8 mouse cellular contexts compared by ENCODE assay signal in the genomic region with DNA sequence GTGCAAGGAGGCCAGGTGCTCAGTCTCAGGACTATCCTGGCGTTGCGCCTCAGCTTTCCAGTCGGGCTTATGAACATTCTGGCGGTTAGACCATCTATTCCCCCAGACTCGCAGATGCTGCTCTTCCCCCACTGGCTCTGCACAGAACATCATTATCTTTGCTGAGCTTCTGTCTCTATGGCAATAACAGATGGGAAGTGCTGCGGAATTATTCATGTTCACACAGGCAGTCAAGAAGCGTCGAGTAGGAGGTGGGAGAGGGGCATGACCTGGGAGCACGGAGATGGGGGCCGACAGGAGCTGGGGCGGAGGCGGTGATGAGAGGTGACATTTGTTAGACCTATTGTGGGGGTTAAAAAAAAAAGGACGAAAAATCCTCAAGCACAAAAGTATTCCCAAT. TPM values are rescaled to one million over a fixed set of nuclear protein-coding genes. Genes with fewer than 3 reads are reported as not detected.
DNase-seq lines count a peak whose midpoint lies in the region; ATAC-seq and TF ChIP-seq lines count a peak whose summit lies in the region.

No protein-coding gene starts in this region.

- no peak for TF ChIP-seq POLR2A in brain, embryonic 14.5 days (IDR thresholded peaks at IDR 0.05; ENCODE audit: borderline replicate concordance, extremely low read depth, insufficient read depth, insufficient read length, poor library complexity, severe bottlenecking)

- no peaks in the 10 kb centered on the region for H3K9me3 ChIP-seq in forebrain, embryonic 13.5 days (replicated peaks)
- H3K9me3 ChIP-seq in intestine, embryonic 14.5 days (ENCODE audit: control insufficient read depth, low read length) = no peaks in the 10 kb centered on the region
- no peaks in the 10 kb centered on the region for H3K9me3 ChIP-seq in limb, embryonic 10.5 days (replicated peaks)

- peaks cover 29% of the 10 kb centered on the region for H3K4me1 ChIP-seq in forebrain, embryonic 13.5 days
- peaks cover 32% of the 10 kb centered on the region for H3K4me1 ChIP-seq in intestine, embryonic 14.5 days (replicated peaks; ENCODE audit: control insufficient read depth, insufficient read depth, low read length)
- peaks cover 33% of the 10 kb centered on the region for H3K4me1 ChIP-seq in limb, embryonic 10.5 days

- peaks cover 9% of the 10 kb centered on the region; the same call in 1 of the 2 replicates for H3K36me3 ChIP-seq in forebrain, embryonic 13.5 days (ENCODE audit: poor library complexity, severe bottlenecking)
- H3K36me3 ChIP-seq in intestine, embryonic 14.5 days (ENCODE audit: control insufficient read depth, insufficient read depth, low read length) = peaks cover 6% of the 10 kb centered on the region
- peaks cover 12% of the 10 kb centered on the region for H3K36me3 ChIP-seq in limb, embryonic 10.5 days

- no peak for TF ChIP-seq CTCF in brain, embryonic 14.5 days (IDR thresholded peaks at IDR 0.05; ENCODE audit: borderline replicate concordance, extremely low read depth, insufficient read depth, insufficient read length)

- peak; percentile 44 for ATAC-seq in forebrain, embryonic 13.5 days
- no peak for ATAC-seq in intestine, embryonic 14.5 days (replicated peaks; ENCODE audit: low FRiP score, low TSS enrichment, low read depth)

- H3K4me3 ChIP-seq in forebrain, embryonic 13.5 days = peak overlapping the region; percentile 99
- H3K4me3 ChIP-seq in intestine, embryonic 14.5 days (ENCODE audit: low read depth, low read length) = peak overlapping the region; percentile 63
- H3K4me3 ChIP-seq in limb, embryonic 10.5 days = peak overlapping the region; percentile 89

- 2% methylated on average over 13 of the region's 13 CpGs for WGBS in forebrain, embryonic 13.5 days
- WGBS in intestine, embryonic 14.5 days = 2% methylated on average over 13 of the region's 13 CpGs
- 3% methylated on average over 13 of the region's 13 CpGs for WGBS in limb, embryonic 10.5 days

- H3K27me3 ChIP-seq in forebrain, embryonic 13.5 days = no peaks in the 10 kb centered on the region
- H3K27me3 ChIP-seq in intestine, embryonic 14.5 days (replicated peaks; ENCODE audit: control insufficient read depth, insufficient read depth, low read length) = no peaks in the 10 kb centered on the region
- H3K27me3 ChIP-seq in limb, embryonic 10.5 days (ENCODE audit: low read depth, poor library complexity, severe bottlenecking) = no peaks in the 10 kb centered on the region

- peak overlapping the region; percentile 81 for H3K4me2 ChIP-seq in forebrain, embryonic 13.5 days
- peak overlapping the region; percentile 73 for H3K4me2 ChIP-seq in intestine, embryonic 14.5 days (ENCODE audit: low read length)

- peak overlapping the region; percentile 81 for H3K9ac ChIP-seq in forebrain, embryonic 13.5 days
- peak overlapping the region; percentile 79 for H3K9ac ChIP-seq in intestine, embryonic 14.5 days (ENCODE audit: low read length)

- peak; percentile 29 for DNase-seq in adrenal gland, adult 8-10 months
- DNase-seq in adrenal gland, postnatal 4 days (ENCODE audit: low spot score in 2 of 2) = no peak
- DNase-seq in brain, embryonic 14.5 days (ENCODE audit: low read depth) = peak; percentile 95
- DNase-seq in intestine, embryonic 14.5 days (ENCODE audit: low spot score) = peak; percentile 78
- DNase-seq in limb, embryonic 10.5 days (ENCODE audit: low spot score) = peak; percentile 45
- DNase-seq in natural killer cell, adult 2 months (ENCODE audit: low spot score in 2 of 2) = peak; percentile 30 to 37
- DNase-seq in thymus, postnatal 14 days = peak; percentile 59

- peak overlapping the region; percentile 100 for H3K27ac ChIP-seq in forebrain, embryonic 13.5 days
- peak overlapping the region; percentile 99 for H3K27ac ChIP-seq in intestine, embryonic 14.5 days (ENCODE audit: low read depth)
- peak overlapping the region; percentile 99 for H3K27ac ChIP-seq in limb, embryonic 10.5 days

RNA-seq across cellular contexts. Expression of a gene that starts 1.7 kb away (rescaled TPM):
- total RNA-seq in adrenal gland, adult 8-10 months (2022) = 10 to 100 TPM; 29.2 to 39.4 (median 34.0) TPM
- total RNA-seq in adrenal gland, postnatal 4 days (2021) = 10 to 100 TPM; 41.5 to 46.1 TPM
- 18.7 and 24.5 TPM in 2 replicates for polyA plus RNA-seq in brain, embryonic 14.5 days (2012; rRNA removed)
- 31.4 and 32.3 TPM in 2 replicates for polyA plus RNA-seq in forebrain, embryonic 13.5 days (2015; fragmentation: Nextera tagmentation; extraction: Ambion mirVana)
- polyA plus RNA-seq in intestine, embryonic 14.5 days (2014; fragmentation: Nextera tagmentation; extraction: Ambion mirVana) = 23.6 and 25.0 TPM in 2 replicates
- 22.3 and 28.9 TPM in 2 replicates for polyA plus RNA-seq in limb, embryonic 10.5 days (2016; fragmentation: Nextera tagmentation; extraction: Ambion mirVana)

RNA-seq across cellular contexts. Expression of a gene that starts 56.5 kb away (rescaled TPM):
- 10 to 100 TPM; 10.9 to 32.1 (median 18.4) TPM for total RNA-seq in adrenal gland, adult 8-10 months (2022)
- 10 to 100 TPM; 24.3 to 27.6 TPM for total RNA-seq in adrenal gland, postnatal 4 days (2021)
- polyA plus RNA-seq in brain, embryonic 14.5 days (2012; rRNA removed) = 30.6 and 31.3 TPM in 2 replicates
- 26.6 and 35.9 TPM in 2 replicates for polyA plus RNA-seq in forebrain, embryonic 13.5 days (2015; fragmentation: Nextera tagmentation; extraction: Ambion mirVana)
- polyA plus RNA-seq in intestine, embryonic 14.5 days (2014; fragmentation: Nextera tagmentation; extraction: Ambion mirVana) = 6.1 and 10.0 TPM in 2 replicates
- polyA plus RNA-seq in limb, embryonic 10.5 days (2016; fragmentation: Nextera tagmentation; extraction: Ambion mirVana) = 3.8 and 4.6 TPM in 2 replicates

Comparison
In these comparisons a context has a peak if more than half of its experiments do, and no peak if none do; other contexts are left out.
1. DNase-seq: peak in adrenal gland, adult 8-10 months (single experiment), brain, embryonic 14.5 days (single experiment), intestine, embryonic 14.5 days (single experiment), limb, embryonic 10.5 days (single experiment), natural killer cell, adult 2 months (2 of 2) and thymus, postnatal 14 days (single experiment); none in adrenal gland, postnatal 4 days (0 of 2).
2. Peak in every context shown above with its lines, with median percentiles within 50 percentile points of each other: H3K27ac ChIP-seq and H3K4me3 ChIP-seq.